Mouse (Mus musculus): ENCODE data around the gene Apold1. TPM values are rescaled to one million over a fixed set of nuclear protein-coding genes. Genes with fewer than 3 reads are reported as not detected.

The Apold1 gene
- polyA plus RNA-seq (2014; fragmentation: Illumina TruSeq; extraction: RNeasy Lipid Tissue Mini Kit (QIAGEN cat#74804); ENCODE audit: low read depth, low replicate concordance), result 7.8 TPM

GRCm38 (mm10) chr6:134981231-134982062 is at the start of gene Apold1:
TSS of gene Apold1 (plus strand) at chr6:134981718.

GRCm38 (mm10) chr6:135011048-135011733 is 29.7 kb downstream of the Apold1 start, which contains the start of gene Ddx47:
TSS of gene Ddx47 (plus strand) at chr6:135011612.

Other genes starting within 250 kb of the Apold1 start
- gene Dusp16, start 189.1 kb upstream of the Apold1 start, polyA plus RNA-seq (2014; fragmentation: Illumina TruSeq; extraction: RNeasy Lipid Tissue Mini Kit (QIAGEN cat#74804); ENCODE audit: low read depth, low replicate concordance), result 14.9 TPM
- 14.3 TPM for gene Crebl2, start 151.6 kb upstream of the Apold1 start, polyA plus RNA-seq (2014; fragmentation: Illumina TruSeq; extraction: RNeasy Lipid Tissue Mini Kit (QIAGEN cat#74804); ENCODE audit: low read depth, low replicate concordance)
- 3.3 TPM for gene Gpr19, start 83.1 kb upstream of the Apold1 start, polyA plus RNA-seq (2014; fragmentation: Illumina TruSeq; extraction: RNeasy Lipid Tissue Mini Kit (QIAGEN cat#74804); ENCODE audit: low read depth, low replicate concordance)
- gene Cdkn1b, start 61.3 kb upstream of the Apold1 start, polyA plus RNA-seq (2014; fragmentation: Illumina TruSeq; extraction: RNeasy Lipid Tissue Mini Kit (QIAGEN cat#74804); ENCODE audit: low read depth, low replicate concordance), result 34.6 TPM
- gene Ddx47, start 29.9 kb downstream of the Apold1 start, polyA plus RNA-seq (2014; fragmentation: Illumina TruSeq; extraction: RNeasy Lipid Tissue Mini Kit (QIAGEN cat#74804); ENCODE audit: low read depth, low replicate concordance), result 43.4 TPM
- gene Gprc5a, start 83.9 kb downstream of the Apold1 start, polyA plus RNA-seq (2014; fragmentation: Illumina TruSeq; extraction: RNeasy Lipid Tissue Mini Kit (QIAGEN cat#74804); ENCODE audit: low read depth, low replicate concordance), result 0.84 TPM
- not detected for gene Gprc5d, start 136.6 kb downstream of the Apold1 start, polyA plus RNA-seq (2014; fragmentation: Illumina TruSeq; extraction: RNeasy Lipid Tissue Mini Kit (QIAGEN cat#74804); ENCODE audit: low read depth, low replicate concordance)
- 5.4 TPM for gene Fam234b, start 216.3 kb downstream of the Apold1 start, polyA plus RNA-seq (2014; fragmentation: Illumina TruSeq; extraction: RNeasy Lipid Tissue Mini Kit (QIAGEN cat#74804); ENCODE audit: low read depth, low replicate concordance)
- gene Hebp1, start 216.3 kb downstream of the Apold1 start, polyA plus RNA-seq (2014; fragmentation: Illumina TruSeq; extraction: RNeasy Lipid Tissue Mini Kit (QIAGEN cat#74804); ENCODE audit: low read depth, low replicate concordance), result 18.4 TPM

All from heart, adult 10 weeks (tissue).